Mouse (Mus musculus): ENCODE measurements at regions not wholly inside any gene's neighbourhood (a gene's known extent, or its start where the extent isn't known, plus 50 kb on each side); places are given as distances from the start of the nearest gene placed in this dataset.

GRCm38 (mm10) chr3:132479275-132479674 is 150.3 kb upstream of the Gimd1 start:
- DNase-seq (ENCODE audit: low read depth, low spot score): no peak

- DNase-seq (ENCODE audit: low read depth, low spot score): no peak
These were observed 144.8 kb upstream of the Gimd1 start for GRCm38 (mm10) chr3:132484814-132485213.

- DNase-seq (ENCODE audit: low read depth, low spot score): no peak
These were observed 144.1 kb upstream of the Gimd1 start for GRCm38 (mm10) chr3:132485553-132485952.

GRCm38 (mm10) chr3:132506095-132506494 is 123.5 kb upstream of the Gimd1 start:
- peak; percentile 48 for DNase-seq (ENCODE audit: low read depth, low spot score)

GRCm38 (mm10) chr3:132510240-132510639 is 119.4 kb upstream of the Gimd1 start:
- DNase-seq (ENCODE audit: low read depth, low spot score): no peak

- DNase-seq (ENCODE audit: low read depth, low spot score): no peak
These were observed 117.0 kb upstream of the Gimd1 start for GRCm38 (mm10) chr3:132512526-132513102.

- DNase-seq (ENCODE audit: low read depth, low spot score): no peak
These were observed 96.2 kb upstream of the Gimd1 start for GRCm38 (mm10) chr3:132533323-132533904.

- no peak for DNase-seq (ENCODE audit: low read depth, low spot score)
These were observed 89.6 kb upstream of the Gimd1 start for GRCm38 (mm10) chr3:132539780-132540658.

GRCm38 (mm10) chr3:132551238-132551808 is 78.3 kb upstream of the Gimd1 start:
- DNase-seq (ENCODE audit: low read depth, low spot score): no peak

GRCm38 (mm10) chr3:132565755-132566154 is 63.9 kb upstream of the Gimd1 start:
- no peak for DNase-seq (ENCODE audit: low read depth, low spot score)

- DNase-seq (ENCODE audit: low read depth, low spot score): no peak
These were observed 63.3 kb upstream of the Gimd1 start for GRCm38 (mm10) chr3:132566301-132566700.

Data from embryo, embryonic 11.5 days (tissue).